Mouse (Mus musculus) ES-CJ7 (cell line): ENCODE results near the gene Tfeb.

ENCODE experiments used
- DNase-seq: peaks from one replicate; pipeline ENCODE4 v3.0.0; 2011; ENCODE audit warnings: low read depth, low spot score

The Tfeb gene

GRCm38 (mm10) chr17:47753130-47753775 lies 16.4 kb downstream of the Tfeb start:
- no peak for DNase-seq

- DNase-seq, result no peak
Observed at GRCm38 (mm10) chr17:47754246-47754645, 17.4 kb downstream of the Tfeb start.

GRCm38 (mm10) chr17:47756366-47756765 lies 19.5 kb downstream of the Tfeb start:
- no peak for DNase-seq

GRCm38 (mm10) chr17:47757056-47757610 lies 20.3 kb downstream of the Tfeb start:
- no peak for DNase-seq

- DNase-seq, result no peak
Observed at GRCm38 (mm10) chr17:47759702-47760410, 23.0 kb downstream of the Tfeb start.

- no peak for DNase-seq
Observed at GRCm38 (mm10) chr17:47762028-47762427, 25.2 kb downstream of the Tfeb start.

- DNase-seq, result no peak
Observed at GRCm38 (mm10) chr17:47762518-47763340, 25.9 kb downstream of the Tfeb start.

GRCm38 (mm10) chr17:47765986-47766385 lies 29.2 kb downstream of the Tfeb start:
- no peak for DNase-seq

GRCm38 (mm10) chr17:47766407-47767043 lies 29.7 kb downstream of the Tfeb start:
- no peak for DNase-seq

GRCm38 (mm10) chr17:47767081-47767455 lies 30.2 kb downstream of the Tfeb start:
- DNase-seq, result no peak

GRCm38 (mm10) chr17:47767456-47768141 lies 30.8 kb downstream of the Tfeb start:
- DNase-seq, result peak; percentile 22

- DNase-seq, result peak; percentile 28
Observed at GRCm38 (mm10) chr17:47768707-47769276, 32.0 kb downstream of the Tfeb start.

GRCm38 (mm10) chr17:47769389-47770299 lies 32.8 kb downstream of the Tfeb start:
- DNase-seq, result no peak

- no peak for DNase-seq
Observed at GRCm38 (mm10) chr17:47773604-47774003, 36.8 kb downstream of the Tfeb start.

- no peak for DNase-seq
Observed at GRCm38 (mm10) chr17:47777141-47777540, 40.3 kb downstream of the Tfeb start.

- DNase-seq, result no peak
Observed at GRCm38 (mm10) chr17:47780470-47780869, 43.6 kb downstream of the Tfeb start.

GRCm38 (mm10) chr17:47782486-47782885 lies 45.7 kb downstream of the Tfeb start:
- peak; percentile 55 for DNase-seq

- DNase-seq, result no peak
Observed at GRCm38 (mm10) chr17:47783445-47784223, 46.8 kb downstream of the Tfeb start.

- no peak for DNase-seq
Observed at GRCm38 (mm10) chr17:47784411-47784810, 47.6 kb downstream of the Tfeb start.
